Mouse (Mus musculus): ENCODE measurements around the gene Pate4. TPM values are rescaled to one million over a fixed set of nuclear protein-coding genes. Genes with fewer than 3 reads are reported as not detected.

Gene Pate4
- polyA plus RNA-seq, 1 experiment: not detected

Other genes with a start within 250 kb of the Pate4 start
- gene Cdon, start 190.8 kb downstream of the Pate4 start, polyA plus RNA-seq (2012; rRNA removed): 14.9 and 18.8 TPM in 2 replicates
- gene Gm1113, start 93.7 kb downstream of the Pate4 start, polyA plus RNA-seq (2012; rRNA removed): not detected in 2 replicates
- gene Ddx25, start 53.4 kb downstream of the Pate4 start, polyA plus RNA-seq (2012; rRNA removed): 0.03 TPM in 1 of 2 replicates, not detected in the other
- 10.8 and 13.5 TPM in 2 replicates for gene Pus3, start 53.3 kb downstream of the Pate4 start, polyA plus RNA-seq (2012; rRNA removed)
- 0.18 and 0.25 TPM in 2 replicates for gene Pate2, start 41.7 kb downstream of the Pate4 start, polyA plus RNA-seq (2012; rRNA removed)
- 2.8 and 2.9 TPM in 2 replicates for gene Hyls1, start 41.5 kb downstream of the Pate4 start, polyA plus RNA-seq (2012; rRNA removed)
- not detected in 2 replicates for gene Pate3, start 36.3 kb upstream of the Pate4 start, polyA plus RNA-seq (2012; rRNA removed)
- not detected in 2 replicates for gene Pate1, start 75.4 kb upstream of the Pate4 start, polyA plus RNA-seq (2012; rRNA removed)
- not detected in 2 replicates for gene Gm17677, start 129.1 kb upstream of the Pate4 start, polyA plus RNA-seq (2012; rRNA removed)
- not detected in 2 replicates for gene Gm17727, start 166.2 kb upstream of the Pate4 start, polyA plus RNA-seq (2012; rRNA removed)
- gene Gm27235, start 178.2 kb upstream of the Pate4 start, polyA plus RNA-seq (2012; rRNA removed): not detected in 2 replicates
- gene D730048I06Rik, start 178.2 kb upstream of the Pate4 start, polyA plus RNA-seq (2012; rRNA removed): not detected in 2 replicates
- not detected in 2 replicates for gene 9230110F15Rik, start 232.2 kb upstream of the Pate4 start, polyA plus RNA-seq (2012; rRNA removed)

Data from urinary bladder, adult 2 months (tissue).